Mouse (Mus musculus) layer of hippocampus, adult 9-11 months (tissue): ENCODE results near the gene Rsg1.

ENCODE experiments used
- DNase-seq: peaks from one replicate; pipeline ENCODE4 v3.0.0; 2022

Gene Rsg1

DNA sequence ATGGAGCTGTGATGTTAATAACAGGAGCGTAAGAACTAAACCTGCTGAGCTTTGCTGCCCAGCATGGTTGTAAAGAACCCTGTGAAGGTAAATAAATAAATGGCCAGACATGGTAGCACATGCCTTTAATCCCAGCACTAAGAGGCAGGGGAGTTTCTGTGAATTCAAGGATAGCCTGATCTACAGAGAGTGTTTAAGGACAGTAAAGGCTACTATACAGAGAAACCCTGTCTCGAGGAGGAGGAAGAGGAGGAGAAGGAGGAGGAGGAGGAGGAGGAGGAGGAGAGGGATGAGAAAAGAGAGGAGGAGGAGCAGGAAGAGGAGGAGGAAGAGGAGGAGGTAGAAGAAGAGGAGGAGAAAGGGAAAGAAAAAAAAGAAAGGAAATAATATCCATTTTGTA lies 414 bp upstream of the Rsg1 start:
- DNase-seq: no peak

GRCm38 (mm10) chr4:141214337-141214851 lies 638 bp downstream of the Rsg1 start:
- DNase-seq: no peak

DNA sequence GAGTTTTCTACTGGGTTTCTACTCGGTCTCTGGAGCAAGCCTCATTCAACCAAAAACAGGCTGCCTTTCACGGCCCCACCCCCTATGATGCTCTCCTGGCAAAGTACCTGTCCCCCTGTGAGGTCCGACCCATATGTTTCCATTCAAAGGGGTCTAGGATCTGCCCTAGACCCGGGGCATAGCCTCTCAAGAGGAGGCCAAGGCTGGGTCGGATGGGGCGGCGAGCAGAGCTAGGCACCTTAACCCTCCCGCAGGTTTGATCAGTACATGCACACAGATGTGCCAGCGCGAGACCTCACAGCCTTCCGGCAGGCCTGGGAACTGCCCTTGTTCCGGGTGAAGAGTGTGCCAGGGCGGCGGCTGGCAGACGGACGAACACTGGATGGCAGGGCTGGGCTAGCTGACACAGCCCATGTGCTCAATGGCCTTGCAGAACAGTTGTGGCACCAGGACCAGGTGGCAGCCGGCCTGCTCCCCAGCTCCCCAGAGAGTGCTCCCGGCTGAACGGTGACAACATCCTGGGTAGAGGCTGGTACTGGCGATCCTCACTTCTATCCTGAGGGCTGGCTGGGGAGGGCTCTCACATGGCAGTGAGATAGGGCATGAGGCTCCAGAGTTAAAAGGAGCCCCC lies 5.9 kb downstream of the Rsg1 start:
- no peak for DNase-seq

GRCm38 (mm10) chr4:141221848-141222247 lies 8.1 kb downstream of the Rsg1 start:
- no peak for DNase-seq

DNA sequence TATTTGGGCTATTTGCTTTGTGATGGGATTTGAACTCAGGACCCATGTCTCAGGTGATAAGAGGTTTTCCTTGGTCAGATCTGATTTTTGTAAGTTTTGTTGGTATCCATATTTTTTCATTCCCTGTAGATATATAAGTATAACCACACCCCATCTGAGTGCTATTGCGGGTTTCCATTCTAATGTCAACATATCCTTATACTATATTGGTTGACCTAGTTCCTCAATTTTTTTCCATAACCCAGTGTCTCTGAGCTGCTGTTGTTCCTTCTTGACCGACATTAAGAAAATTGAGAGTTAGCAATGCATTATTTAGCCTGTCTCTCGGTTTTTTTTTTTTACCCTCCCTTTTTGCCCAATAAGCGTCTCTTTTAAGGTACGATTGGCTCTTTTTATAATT lies 9.0 kb downstream of the Rsg1 start:
- no peak for DNase-seq

DNA sequence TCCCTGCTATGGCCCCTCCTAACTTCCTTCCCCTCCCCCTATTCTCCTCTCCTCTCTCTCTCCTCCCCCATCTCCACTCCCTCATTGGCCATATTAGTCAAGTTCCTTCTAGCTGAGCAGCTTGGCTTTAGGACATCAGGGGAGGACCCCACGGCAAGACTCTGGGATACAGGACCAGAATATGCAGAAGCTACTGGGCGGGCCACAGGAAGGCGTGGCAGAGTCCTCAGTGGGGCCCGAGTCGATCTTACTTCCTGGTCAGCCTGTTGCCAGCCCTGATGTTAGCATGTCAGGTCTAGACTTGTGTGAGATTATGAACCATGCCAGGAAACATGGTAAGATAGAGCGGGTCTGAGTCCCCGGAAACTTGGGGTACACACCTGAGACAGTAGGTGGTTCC lies 14.9 kb downstream of the Rsg1 start:
- DNase-seq: no peak

- DNase-seq: no peak
Measured at GRCm38 (mm10) chr4:141233196-141233595, 19.4 kb downstream of the Rsg1 start.

DNA sequence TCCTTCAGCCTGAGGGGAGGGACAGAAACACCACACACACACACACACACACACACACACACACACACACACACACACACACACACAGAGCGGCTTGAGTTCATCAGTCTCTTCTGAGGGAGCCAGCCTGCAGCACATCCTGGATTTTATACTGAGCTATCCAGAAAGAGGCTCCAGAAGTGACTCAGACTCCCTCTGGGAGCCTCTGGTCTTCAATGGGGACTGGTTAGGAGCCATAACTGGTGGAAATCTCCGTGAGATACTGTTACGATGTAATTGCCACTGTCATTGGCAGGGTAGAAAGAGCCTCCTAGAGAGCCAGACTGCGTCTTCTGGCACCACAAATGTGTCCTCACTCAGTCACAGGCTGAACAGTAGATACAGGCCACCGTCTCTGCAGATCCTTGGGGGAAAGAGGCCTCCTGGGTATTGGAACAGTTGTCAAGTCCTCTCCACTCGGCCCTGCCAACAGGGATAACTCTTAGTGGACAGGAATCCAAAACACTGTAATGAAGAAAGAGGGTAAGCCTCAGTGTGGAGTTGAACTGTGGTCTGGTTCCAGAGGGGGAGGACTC lies 21.9 kb downstream of the Rsg1 start:
- DNase-seq: no peak

DNA sequence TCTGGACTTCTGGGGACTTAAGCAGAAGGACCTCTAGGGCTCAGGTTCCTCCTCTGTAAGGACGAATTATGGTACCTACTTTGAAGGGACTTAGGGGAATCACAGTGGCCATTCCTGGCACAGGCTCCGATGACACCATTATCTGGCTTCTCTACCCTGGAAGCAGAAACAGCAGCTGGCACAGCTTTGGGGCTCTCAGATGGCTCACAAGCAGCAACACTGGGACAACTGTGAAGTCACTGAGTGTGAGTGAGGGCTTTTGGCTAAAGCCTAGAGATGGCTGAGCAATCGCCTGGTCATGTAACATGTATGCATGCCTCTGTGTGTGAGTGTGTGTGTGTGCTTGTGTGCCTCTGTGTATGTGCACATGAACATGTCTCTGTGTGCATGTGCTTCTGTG lies 23.1 kb downstream of the Rsg1 start:
- no peak for DNase-seq

DNA sequence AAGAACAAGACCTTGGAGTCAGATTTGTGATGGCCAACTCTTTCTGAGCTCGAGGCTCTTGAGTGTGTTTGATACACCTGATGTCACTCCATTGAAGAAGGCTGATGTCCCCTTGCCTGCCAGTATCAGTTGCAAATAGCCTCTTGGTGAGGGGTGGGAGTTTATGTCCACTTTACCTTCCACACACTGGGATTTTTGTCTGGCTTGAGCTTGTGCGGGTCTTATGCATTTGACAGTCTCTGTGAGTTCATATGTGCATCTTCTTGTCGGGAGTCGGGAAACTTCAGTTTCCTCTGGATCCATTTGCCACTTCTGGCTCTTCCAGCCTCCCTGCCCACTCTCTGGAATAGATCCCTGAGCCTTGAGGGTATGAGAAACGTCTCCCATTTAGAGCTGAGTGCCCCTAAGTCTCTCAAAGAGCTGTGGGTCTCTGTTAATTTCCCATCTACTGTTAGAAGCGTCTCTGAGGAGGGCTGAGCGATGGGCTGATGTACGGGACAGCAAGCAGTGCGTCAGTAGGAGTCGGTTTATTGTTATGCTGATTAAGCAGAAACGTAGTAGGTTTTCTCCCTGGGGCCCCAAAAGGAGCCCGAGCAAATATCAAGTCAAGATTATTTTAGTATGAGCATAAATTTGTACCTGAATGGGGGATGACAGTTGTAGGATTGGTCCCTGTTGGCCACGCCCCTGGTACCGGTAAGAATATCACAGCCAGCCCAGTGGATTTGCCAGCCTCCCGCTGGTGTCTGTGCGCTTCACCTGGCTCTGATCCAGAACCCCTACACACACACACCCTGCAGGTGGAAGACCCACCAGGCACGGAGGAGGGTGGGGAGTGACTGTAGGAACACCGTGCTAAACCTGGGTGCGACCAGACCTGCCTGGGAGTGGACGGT lies 25.0 kb downstream of the Rsg1 start:
- no peak for DNase-seq

DNA sequence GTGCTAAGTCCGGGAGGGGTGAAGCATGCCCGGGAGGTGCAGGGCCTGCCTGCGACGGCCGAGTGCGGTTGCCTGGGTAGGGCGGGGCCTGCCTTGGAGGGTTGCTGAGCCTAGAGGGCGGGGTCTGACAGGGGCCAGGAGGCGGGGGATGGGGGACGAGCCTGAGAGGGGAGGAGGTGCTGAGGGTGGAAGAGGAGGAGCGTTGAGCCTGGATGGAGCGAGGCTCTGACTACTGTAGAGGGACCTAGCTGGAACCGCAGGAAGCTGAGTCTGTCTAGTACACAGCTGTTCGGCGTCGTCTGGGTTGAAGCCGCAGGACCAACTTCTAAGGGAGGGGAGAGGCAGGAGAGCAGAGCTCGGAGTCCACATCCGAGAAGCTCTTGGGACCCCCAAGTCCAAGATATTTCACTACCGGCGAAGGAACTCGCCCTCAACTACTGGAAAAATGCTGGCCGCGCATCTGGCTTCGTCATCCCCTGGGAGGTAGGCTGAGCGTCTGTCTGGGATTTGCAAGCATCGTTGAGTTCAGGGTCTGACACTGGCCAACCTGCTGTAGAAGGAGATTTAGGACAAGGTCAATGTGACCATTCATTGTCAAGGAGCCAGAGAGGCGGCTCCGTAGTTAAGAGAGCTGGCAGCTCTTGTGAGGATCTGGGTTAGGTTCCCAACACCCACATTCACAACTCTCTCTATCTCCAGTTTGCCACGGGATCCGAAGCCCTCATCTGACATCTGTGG lies 25.8 kb downstream of the Rsg1 start, which contains the start of gene Arhgef19:
Gene Arhgef19 (plus strand): TSS at position 112 of the 738 bp plus-strand sequence.
- DNase-seq: peak; percentile 65

GRCm38 (mm10) chr4:141240617-141241016 lies 26.9 kb downstream of the Rsg1 start:
- DNase-seq: no peak

GRCm38 (mm10) chr4:141241861-141242260 lies 28.1 kb downstream of the Rsg1 start:
- DNase-seq: no peak

GRCm38 (mm10) chr4:141242651-141243241 lies 29.0 kb downstream of the Rsg1 start:
- DNase-seq: peak; percentile 45

DNA sequence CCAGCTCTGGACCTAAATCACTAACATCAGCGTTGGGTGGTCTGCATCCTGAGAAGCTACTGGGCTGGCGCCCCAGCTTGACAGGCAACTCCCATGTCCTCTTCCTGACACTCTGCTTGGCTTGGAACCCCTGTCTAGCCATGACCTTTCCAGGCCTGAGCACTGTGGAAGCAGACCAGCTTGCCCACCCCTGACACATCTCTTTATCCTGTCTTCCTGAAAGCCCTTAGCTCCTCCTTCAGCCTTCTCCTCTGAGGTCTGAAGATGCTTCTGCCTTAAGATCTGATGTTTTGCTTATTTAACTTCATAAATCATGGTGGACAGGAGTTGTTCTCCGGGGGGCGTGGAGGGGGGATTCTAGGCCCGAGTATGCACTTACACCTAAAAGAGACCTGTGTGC lies 29.9 kb downstream of the Rsg1 start:
- DNase-seq: no peak

DNA sequence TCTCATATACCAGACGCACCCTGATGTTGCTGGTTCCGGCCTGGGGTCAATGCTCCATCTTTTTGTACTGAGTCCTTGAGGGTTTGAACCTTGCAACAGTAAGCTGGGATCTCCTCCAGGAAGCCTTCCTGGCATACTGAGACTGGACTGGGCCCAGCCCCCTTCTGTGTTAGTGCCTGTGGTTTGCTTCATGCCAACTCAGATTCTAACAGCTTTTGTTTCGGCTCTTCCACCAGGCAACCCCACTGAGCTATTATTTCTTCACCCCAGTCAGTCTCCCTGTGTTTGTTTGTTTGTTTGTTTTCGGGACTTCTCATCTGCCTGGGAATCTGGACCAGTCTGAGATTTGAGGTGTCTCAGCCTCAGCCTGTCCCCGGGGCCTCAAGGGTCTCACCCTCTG lies 30.6 kb downstream of the Rsg1 start:
- DNase-seq: no peak

- DNase-seq: peak; percentile 65
Measured at GRCm38 (mm10) chr4:141244931-141245425, 31.2 kb downstream of the Rsg1 start.

- DNase-seq: no peak
Measured at GRCm38 (mm10) chr4:141246089-141246997, 32.6 kb downstream of the Rsg1 start.

DNA sequence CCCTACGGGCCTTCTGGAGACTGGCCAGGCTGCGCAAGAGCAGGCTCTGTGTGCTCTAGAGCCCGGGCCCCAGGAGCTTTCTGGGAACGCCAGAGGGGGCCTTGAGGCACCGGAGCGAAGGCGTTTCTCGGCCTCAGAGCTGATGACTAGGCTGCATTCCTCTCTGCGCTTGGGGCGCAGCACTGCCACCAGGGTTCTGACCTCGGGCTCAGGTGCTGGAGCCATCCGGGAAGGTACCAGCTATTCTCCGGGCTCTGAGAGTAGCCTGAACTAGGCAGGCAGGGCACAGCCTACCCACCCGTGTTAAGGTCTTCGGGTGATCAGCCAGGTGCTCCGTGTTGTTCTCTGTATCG lies 33.2 kb downstream of the Rsg1 start:
- DNase-seq: no peak

DNA sequence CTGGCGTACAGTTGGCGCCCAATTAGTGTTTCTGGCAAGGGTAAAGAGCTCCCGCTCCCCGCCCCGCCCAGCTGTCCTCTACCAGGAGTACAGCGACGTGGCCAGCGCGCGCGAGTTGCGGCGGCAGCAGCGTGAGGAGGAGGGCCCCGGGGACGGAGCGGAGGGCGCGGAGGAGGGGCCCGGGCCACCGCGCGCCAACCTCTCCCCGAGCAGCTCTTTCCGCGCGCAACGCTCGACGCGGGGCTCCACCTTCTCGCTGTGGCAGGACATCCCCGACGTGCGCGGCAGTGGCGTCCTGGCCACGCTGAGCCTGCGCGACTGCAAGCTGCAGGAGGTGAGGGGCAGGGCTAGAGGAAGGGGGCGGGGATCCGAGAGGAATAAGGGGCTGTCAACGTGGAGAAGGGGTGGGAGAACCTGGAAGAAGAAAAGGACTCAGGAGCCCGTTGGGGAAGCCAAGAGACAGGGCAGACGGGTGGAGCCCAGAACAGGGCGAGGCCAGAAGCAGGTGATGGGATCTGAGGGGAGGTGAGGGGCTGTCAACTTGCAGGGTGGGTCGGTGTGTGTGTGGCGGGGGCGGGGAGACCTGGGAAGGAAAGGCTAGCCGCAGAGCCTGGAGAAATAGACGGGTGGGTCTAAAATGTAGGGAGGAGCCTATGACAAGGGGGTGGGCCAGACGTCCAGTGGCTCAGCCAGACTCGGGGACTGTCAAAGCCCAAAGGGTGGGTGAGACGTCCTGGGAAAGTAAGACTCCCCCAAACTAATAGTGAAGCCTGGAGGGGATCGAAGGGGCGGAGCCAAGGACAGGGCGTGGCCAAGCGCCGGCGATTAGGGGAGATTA lies 34.2 kb downstream of the Rsg1 start:
- no peak for DNase-seq

GRCm38 (mm10) chr4:141248614-141248978 lies 34.8 kb downstream of the Rsg1 start:
- no peak for DNase-seq
